Mouse (Mus musculus) liver, embryonic 14.5 days (tissue): Measurements from ENCODE around the gene Gucd1.
"Not testable (repeated sequence)": the region's sequence is repeated elsewhere in the genome, so short reads cannot be mapped to it uniquely, and the experiment has no call there.

Experiments
- CTCF ChIP-seq: IDR thresholded peaks from 2 replicates; pipeline ENCODE4 v1.5.1; 2016; ENCODE audit warnings: antibody characterized with exemption, low read depth, control low read depth
- EP300 ChIP-seq: IDR thresholded peaks from 2 replicates; pipeline ENCODE4 v1.6.1; 2016; ENCODE audit warnings: antibody characterized with exemption, low read depth

- TF ChIP-seq CTCF, EP300: not testable (repeated sequence)
Measured at GRCm38 (mm10) chr10:75525450-75525849, 7.7 kb upstream of the Gucd1 start.
